Mouse (Mus musculus) effector memory CD4-positive, alpha-beta T cell, adult 5 months (primary cell): ENCODE measurements around the gene Dse. TPM values are rescaled to one million over a fixed set of nuclear protein-coding genes. Genes with fewer than 3 reads are reported as not detected.

Experiments used
- polyA plus RNA-seq: library from polyadenylated mRNA; unstranded; fragments of 100-300 nt; shearing (Covaris generic); gene quantifications from one replicate; pipeline ENCODE4 v1.2.1, GENCODE M21; 2017

Gene Dse
- 8.8 TPM for polyA plus RNA-seq

GRCm38 (mm10) chr10:34207503-34207850 is at the start of gene Dse:
TSS of gene Dse (minus strand) at chr10:34207715.

GRCm38 (mm10) chr10:34127392-34128378 is 79.8 kb downstream of the Dse start, which contains the start of gene Calhm6:
TSS of gene Calhm6 (minus strand) at chr10:34127984.

Other genes starting within 250 kb of the Dse start
- 85.3 TPM for gene Rwdd1, start 188.1 kb downstream of the Dse start, polyA plus RNA-seq
- gene Trappc3l, start 170.1 kb downstream of the Dse start, polyA plus RNA-seq = not detected
- not detected for gene Calhm4, start 163.4 kb downstream of the Dse start, polyA plus RNA-seq
- gene Calhm5, start 111.2 kb downstream of the Dse start, polyA plus RNA-seq = not detected
- 9.5 TPM for gene Calhm6, start 79.7 kb downstream of the Dse start, polyA plus RNA-seq
- 113 TPM for gene Tspyl1, start 74.5 kb upstream of the Dse start, polyA plus RNA-seq
- 12.5 TPM for gene Tspyl4, start 89.7 kb upstream of the Dse start, polyA plus RNA-seq
- gene Col10a1, start 182.3 kb upstream of the Dse start, polyA plus RNA-seq = 0.47 TPM
- gene Nt5dc1, start 210.8 kb upstream of the Dse start, polyA plus RNA-seq = 55.6 TPM